Mouse (Mus musculus) kidney, adult 2 months (tissue): Measurements from ENCODE around the gene Gm20390. TPM values are rescaled to one million over a fixed set of nuclear protein-coding genes. Genes with fewer than 3 reads are reported as not detected.
A peak's percentile ranks its signal among the peaks of the same experiment; 100 is the strongest.

Experiments used
- DNase-seq: peaks from one replicate; pipeline ENCODE4 v3.0.0; 2021
- H3K27ac ChIP-seq: fragments of 200-500 bp; 2 replicates; pipeline ENCODE4 v1.5.1; 2012; ENCODE audit warnings: low read depth, low read length, control low read depth, inconsistent platforms; ENCODE audit not compliant: insufficient read depth
- H3K27me3 ChIP-seq: fragments of 200-500 bp; replicated peaks from 2 replicates; pipeline ENCODE4 v1.6.1; 2012; ENCODE audit warnings: mild to moderate bottlenecking, moderate library complexity, low read length, inconsistent platforms; ENCODE audit not compliant: control insufficient read depth, insufficient read depth
- H3K36me3 ChIP-seq: fragments of 200-500 bp; 2 replicates; pipeline ENCODE4 v1.6.1; 2012; ENCODE audit warnings: mild to moderate bottlenecking, moderate library complexity, low read length, inconsistent platforms; ENCODE audit not compliant: control insufficient read depth, insufficient read depth
- H3K4me1 ChIP-seq: fragments of 200-500 bp; 2 replicates; pipeline ENCODE4 v1.6.1; 2011; ENCODE audit warnings: low read length; ENCODE audit not compliant: control insufficient read depth, insufficient read depth
- H3K4me3 ChIP-seq: fragments of 200-500 bp; 2 replicates; pipeline ENCODE4 v1.5.1; 2011; ENCODE audit warnings: mild to moderate bottlenecking, low read depth, low read length, control low read depth; ENCODE audit not compliant: insufficient read depth
- CTCF ChIP-seq: fragments of 200-500 bp; conservative IDR thresholded peaks from 2 replicates; pipeline ENCODE4 v1.5.1; 2011; ENCODE audit warnings: low read depth, mild to moderate bottlenecking, control low read depth, low read length, moderate library complexity, mixed read lengths; ENCODE audit not compliant: insufficient read depth, insufficient read length
- POLR2A ChIP-seq: fragments of 200-500 bp; IDR thresholded peaks from one replicate; pipeline ENCODE4 v1.6.1; 2011; ENCODE audit warnings: low read depth, low read length, control low read depth
- WGBS: fragments of 180-500 bp; shearing (Covaris S2); methylation state at CpG from one replicate; pipeline ENCODE4 v1.1.7; 2018; 5-methylcytosine and 5-hydroxymethylcytosine counted together
- polyA plus RNA-seq: library from polyadenylated mRNA; depleted of rRNA; stranded (reverse); fragments of >200 nt; gene quantifications from 2 replicates; pipeline ENCODE4 v1.2.3, GENCODE M21; 2012

Gm20390 gene
- polyA plus RNA-seq, 1 experiment: 88.3 TPM

DNA sequence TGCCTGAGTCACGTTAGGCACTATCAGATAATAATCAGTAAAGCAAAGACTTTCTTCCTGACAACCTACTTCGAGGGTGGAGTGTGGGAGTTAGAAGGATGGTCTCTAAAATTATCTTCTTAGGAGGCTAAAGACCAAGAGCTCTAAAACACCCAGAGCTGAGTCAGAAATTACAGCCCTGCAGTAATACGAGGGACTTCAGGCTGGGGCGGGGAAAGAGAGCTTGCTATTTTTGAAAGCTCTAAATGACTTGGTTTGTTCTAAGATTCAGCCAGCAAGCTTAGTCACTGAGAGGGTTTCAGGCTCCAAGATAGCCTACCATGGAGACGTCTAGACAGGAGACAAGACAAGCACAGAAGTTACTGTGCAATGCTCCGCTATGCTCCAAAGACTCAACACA lies 2.7 kb downstream of the Gm20390 start:
- Histone ChIP-seq H3K4me1 (peaks cover 7% of the 10 kb centered on the region; the same call in 1 of the 2 replicates), H3K36me3 (peaks cover 4% of the 10 kb centered on the region), H3K4me3 (no peak overlapping the region), H3K27ac (no peak overlapping the region), H3K27me3 (no peaks in the 10 kb centered on the region)
- DNase-seq: no peak
- no peak for TF ChIP-seq POLR2A
- TF ChIP-seq CTCF: no peak
- 92% methylated on average over 6 of the region's 6 CpGs for WGBS

DNA sequence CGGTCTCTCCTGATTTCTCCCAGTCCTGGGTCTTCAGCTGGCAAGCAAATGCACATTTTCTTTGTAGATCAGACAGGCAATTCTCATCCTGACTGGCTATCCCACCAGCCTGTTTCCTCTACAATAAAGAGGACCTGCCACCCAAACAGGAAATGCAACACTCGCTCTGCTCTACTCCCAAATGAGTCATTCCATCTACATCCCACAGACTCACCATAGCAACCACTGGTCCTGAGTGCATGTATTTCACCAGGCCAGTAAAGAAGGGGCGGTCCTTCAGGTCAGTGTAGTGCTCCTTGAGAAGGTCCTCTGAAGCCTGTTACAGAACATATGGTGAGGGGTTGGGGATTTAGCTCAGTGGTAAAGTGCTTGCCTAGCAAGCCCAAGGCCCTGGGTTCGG lies 5.1 kb downstream of the Gm20390 start:
- Histone ChIP-seq H3K27ac (no peak overlapping the region), H3K4me1 (peaks cover 7% of the 10 kb centered on the region; the same call in 1 of the 2 replicates), H3K4me3 (no peak overlapping the region), H3K36me3 (peaks cover 6% of the 10 kb centered on the region), H3K27me3 (no peaks in the 10 kb centered on the region)
- no peak for TF ChIP-seq POLR2A
- no peak for TF ChIP-seq CTCF
- WGBS: 87% methylated on average over 4 of the region's 4 CpGs
- DNase-seq: no peak

DNA sequence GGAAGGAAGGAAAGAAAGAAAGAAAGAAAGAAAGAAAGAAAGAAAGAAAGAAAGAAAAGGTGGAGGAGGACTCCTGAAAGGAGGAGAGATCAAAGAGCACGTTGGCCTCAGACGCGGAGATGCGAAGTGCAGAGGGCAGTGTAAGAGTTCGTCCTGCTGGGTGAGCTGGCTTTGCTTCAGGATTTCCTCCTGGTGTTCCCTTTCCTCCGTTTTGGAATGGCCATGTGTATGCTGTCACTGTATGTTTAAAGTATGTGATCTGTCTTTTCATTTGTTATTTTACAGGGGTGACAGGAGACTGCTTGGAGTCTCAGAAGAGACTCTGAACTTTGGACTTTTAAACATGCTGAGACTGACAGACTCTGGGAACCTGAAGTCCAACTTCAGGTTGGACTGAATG lies 6.6 kb downstream of the Gm20390 start:
- Histone ChIP-seq H3K4me3 (no peak overlapping the region), H3K27me3 (no peaks in the 10 kb centered on the region), H3K4me1 (peaks cover 7% of the 10 kb centered on the region; the same call in 1 of the 2 replicates), H3K27ac (peak overlapping the region; percentile 96), H3K36me3 (peaks cover 6% of the 10 kb centered on the region)
- DNase-seq: peak; percentile 62
- 52% methylated on average over 6 of the region's 6 CpGs for WGBS
- TF ChIP-seq CTCF: no peak

DNA sequence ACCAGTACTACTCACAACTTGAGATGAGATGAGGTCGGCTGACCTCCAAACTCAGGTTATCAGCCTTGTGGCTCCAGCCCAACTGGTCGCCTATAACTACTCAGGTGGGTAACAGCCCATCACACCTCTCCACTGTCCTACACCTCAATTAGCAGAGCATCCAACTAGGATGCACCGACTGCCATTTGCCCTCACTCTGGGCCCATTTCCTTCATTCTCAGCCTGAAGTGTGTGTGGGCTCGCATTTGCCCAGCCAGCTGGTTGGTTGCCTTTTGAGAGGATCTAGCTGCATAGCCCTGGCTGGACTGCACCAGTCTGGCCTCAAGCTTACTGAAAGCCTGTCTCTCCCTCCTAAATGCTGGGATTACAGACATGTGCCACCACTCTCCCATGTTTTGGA lies 10.3 kb downstream of the Gm20390 start:
- WGBS: 78% methylated on average over 4 of the region's 4 CpGs
- no peaks in the 10 kb centered on the region for H3K27me3 ChIP-seq
- H3K36me3 ChIP-seq: peaks cover 4% of the 10 kb centered on the region; the same call in 1 of the 2 replicates
- H3K4me3 ChIP-seq: no peak overlapping the region
- TF ChIP-seq CTCF (no peak), POLR2A (no peak)
- peaks cover 22% of the 10 kb centered on the region; the same call in 1 of the 2 replicates for H3K4me1 ChIP-seq
- no peak overlapping the region for H3K27ac ChIP-seq
- no peak for DNase-seq

DNA sequence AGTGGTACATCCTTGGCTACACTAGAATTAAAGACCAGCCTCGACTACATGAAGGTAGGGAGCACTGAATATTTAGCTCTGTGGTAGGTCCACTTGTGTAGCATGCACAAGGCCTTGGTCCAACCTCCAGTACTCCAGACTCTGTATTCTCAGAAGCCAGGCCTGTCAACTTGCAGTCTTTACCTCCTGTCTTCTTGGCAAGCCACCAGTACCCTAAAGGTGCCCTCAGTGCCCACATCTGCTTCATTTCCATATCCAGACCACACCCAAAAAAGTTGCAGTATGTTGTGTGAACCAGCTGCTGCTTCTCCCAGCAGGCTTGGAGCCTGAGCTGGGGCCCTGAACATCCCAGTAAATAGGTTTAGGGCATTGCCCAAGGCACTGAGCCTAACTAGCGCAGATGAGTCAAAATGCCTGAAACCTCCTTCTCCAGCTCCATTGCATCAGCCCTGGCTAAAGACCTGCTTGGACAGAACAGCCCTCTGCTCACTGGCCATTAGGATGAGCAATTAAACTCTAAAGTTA lies 11.0 kb downstream of the Gm20390 start:
- WGBS: 83% methylated on average over 2 of the region's 2 CpGs
- H3K27me3 ChIP-seq: no peaks in the 10 kb centered on the region
- peaks cover 24% of the 10 kb centered on the region; the same call in 1 of the 2 replicates for H3K4me1 ChIP-seq
- peaks cover 4% of the 10 kb centered on the region; the same call in 1 of the 2 replicates for H3K36me3 ChIP-seq
- TF ChIP-seq POLR2A: no peak
- no peak for TF ChIP-seq CTCF
- H3K4me3 ChIP-seq: no peak overlapping the region
- DNase-seq: no peak
- no peak overlapping the region for H3K27ac ChIP-seq

DNA sequence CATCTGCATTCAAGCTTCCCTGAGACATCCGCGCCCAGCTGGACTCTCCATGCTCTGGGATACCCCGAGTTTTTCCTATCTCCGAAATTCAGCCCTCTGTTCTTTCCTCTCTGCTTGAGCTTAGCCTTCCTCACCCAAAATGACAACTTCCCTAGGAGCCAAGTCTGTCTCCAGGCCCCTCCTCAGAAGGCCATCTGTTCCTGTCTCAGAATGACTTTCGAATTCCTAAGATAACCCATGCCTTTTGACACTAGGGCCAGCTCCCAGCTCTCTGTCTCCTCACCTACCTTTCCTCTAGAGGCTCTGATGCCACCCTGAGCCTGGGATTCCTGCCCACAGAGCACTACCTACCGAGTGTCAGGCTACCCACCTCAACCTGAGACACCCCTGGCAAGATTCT lies 11.9 kb downstream of the Gm20390 start, which contains the start of gene Nme2:
TSS of gene Nme2 (minus strand) at position 101 of the 400 bp plus-strand sequence.
- peaks cover 21% of the 10 kb centered on the region; the same call in 1 of the 2 replicates for H3K4me1 ChIP-seq
- DNase-seq: no peak
- peak within 1 kb of the TSS; percentile 82 for H3K27ac ChIP-seq
- peak within 1 kb of the TSS; percentile 85 for H3K4me3 ChIP-seq
- WGBS: under 1% methylated on average over 6 of the region's 6 CpGs
- H3K27me3 ChIP-seq: no peaks in the 10 kb centered on the region
- no peak for TF ChIP-seq POLR2A
- TF ChIP-seq CTCF: no peak
- H3K36me3 ChIP-seq: peaks cover 4% of the 10 kb centered on the region; the same call in 1 of the 2 replicates

DNA sequence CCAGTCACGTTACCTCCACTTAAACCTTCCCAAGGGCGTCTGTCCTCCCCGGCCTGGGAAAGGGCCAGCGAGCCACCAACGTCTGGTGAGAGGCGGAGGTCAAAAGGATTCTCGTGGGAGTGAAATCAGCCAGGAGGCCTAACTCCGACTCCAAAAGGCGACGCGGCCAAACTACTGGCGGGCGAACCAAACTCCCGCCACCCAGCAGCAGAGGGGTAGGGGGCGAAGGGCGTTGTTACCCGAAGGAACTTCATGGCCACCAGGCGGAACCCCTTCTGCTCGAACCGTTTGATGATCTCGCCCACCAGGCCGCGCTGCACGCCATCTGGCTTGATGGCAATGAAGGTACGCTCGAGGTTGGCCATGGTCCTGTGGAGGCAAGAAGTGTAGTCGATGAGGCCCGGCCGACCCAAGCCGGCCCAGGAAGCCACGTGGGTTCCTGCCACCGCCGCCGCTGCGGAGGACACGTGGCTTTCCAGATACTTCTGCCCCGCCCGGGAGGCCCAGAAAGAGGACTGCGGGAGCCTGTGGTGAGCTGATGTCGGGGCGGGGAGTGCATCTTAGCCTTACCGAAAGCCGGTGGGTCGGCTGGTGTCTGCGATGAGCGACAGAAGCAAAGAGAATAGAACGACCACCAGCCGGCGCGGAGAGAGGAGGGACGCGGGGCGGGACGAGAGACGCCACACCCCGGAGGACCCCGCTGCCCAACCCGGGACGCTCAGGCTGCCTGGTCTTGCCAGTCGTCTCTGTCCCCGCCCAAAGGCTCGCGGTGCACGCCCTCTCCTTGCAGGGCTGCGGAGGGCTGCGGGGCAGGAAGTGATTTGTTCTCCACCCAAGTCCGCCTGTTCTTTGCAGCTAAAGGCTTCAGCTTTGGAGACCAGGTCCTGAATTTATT lies 12.6 kb downstream of the Gm20390 start:
- under 1% methylated on average over 66 of the region's 67 CpGs for WGBS
- Histone ChIP-seq H3K27ac (peak overlapping the region; percentile 82), H3K4me3 (peak overlapping the region; percentile 85), H3K27me3 (no peaks in the 10 kb centered on the region), H3K4me1 (peaks cover 21% of the 10 kb centered on the region; the same call in 1 of the 2 replicates), H3K36me3 (peaks cover 3% of the 10 kb centered on the region; the same call in 1 of the 2 replicates)
- no peak for TF ChIP-seq CTCF
- TF ChIP-seq POLR2A: peak; percentile 6
- DNase-seq: peak; percentile 97
